Mouse (Mus musculus) megakaryocyte, embryonic 14.5 days (primary cell): Measurements from ENCODE around the gene Arfgap2. TPM values are rescaled to one million over a fixed set of nuclear protein-coding genes. Genes with fewer than 3 reads are reported as not detected.

Experiments
- H3K27me3 ChIP-seq: replicated peaks from 2 replicates; pipeline ENCODE3; 2012; ENCODE audit warnings: inconsistent platforms
- H3K36me3 ChIP-seq: replicated peaks from 2 replicates; pipeline ENCODE3; 2012; ENCODE audit warnings: low read length, inconsistent platforms, mixed read lengths
- H3K4me1 ChIP-seq: 2 replicates; pipeline ENCODE4 v1.6.1; 2012; ENCODE audit warnings: inconsistent platforms
- H3K4me3 ChIP-seq: replicated peaks from 2 replicates; pipeline ENCODE3; 2012; ENCODE audit warnings: moderate library complexity, mild to moderate bottlenecking, inconsistent platforms
- H3K9me3 ChIP-seq: 2 replicates; pipeline ENCODE4 v1.6.1; 2012; ENCODE audit warnings: inconsistent platforms
- FLI1 ChIP-seq: IDR thresholded peaks from 2 replicates; pipeline ENCODE4 v1.6.1; 2012; ENCODE audit warnings: low read length, inconsistent platforms, mixed read lengths
- GATA1 ChIP-seq: IDR thresholded peaks from 3 replicates; pipeline ENCODE4 v1.6.1; 2012; ENCODE audit warnings: mixed read lengths, low read length, inconsistent platforms, borderline replicate concordance
- polyA plus RNA-seq: library from polyadenylated mRNA; stranded (reverse); fragments of >175 nt; gene quantifications from 2 replicates; pipeline ENCODE4 v1.2.3, GENCODE M21; 2012; ENCODE audit warnings: low replicate concordance; ENCODE audit not compliant: insufficient read depth

The Arfgap2 gene
- polyA plus RNA-seq, 1 experiment = 28.6 TPM

DNA sequence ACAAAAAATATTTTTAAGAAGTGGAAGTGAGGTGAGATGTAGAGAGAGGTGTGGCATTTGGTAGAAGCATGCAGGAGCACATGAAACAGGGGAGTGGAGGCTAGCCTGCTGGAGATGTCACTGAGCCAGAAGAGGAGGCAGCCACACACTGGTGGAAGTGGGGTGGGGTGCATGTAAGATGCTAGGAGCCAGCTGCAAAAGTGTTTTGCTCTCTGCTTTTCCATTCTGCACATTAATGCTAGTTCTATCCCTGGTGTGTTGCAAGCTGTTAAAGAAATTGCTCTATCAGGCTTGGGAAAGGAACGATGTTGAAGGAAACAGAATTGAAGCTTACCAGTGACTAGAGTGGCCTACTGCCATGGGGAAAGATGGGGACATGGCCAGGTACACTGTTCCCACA, 59.6 kb downstream of the Arfgap2 start:
- Histone ChIP-seq H3K4me1 (peaks cover 5% of the 10 kb centered on the region; the same call in 1 of the 2 replicates), H3K36me3 (no peaks in the 10 kb centered on the region), H3K27me3 (peaks cover 28% of the 10 kb centered on the region), H3K9me3 (no peaks in the 10 kb centered on the region), H3K4me3 (no peak overlapping the region)
- TF ChIP-seq FLI1 (no peak), GATA1 (no peak)

DNA sequence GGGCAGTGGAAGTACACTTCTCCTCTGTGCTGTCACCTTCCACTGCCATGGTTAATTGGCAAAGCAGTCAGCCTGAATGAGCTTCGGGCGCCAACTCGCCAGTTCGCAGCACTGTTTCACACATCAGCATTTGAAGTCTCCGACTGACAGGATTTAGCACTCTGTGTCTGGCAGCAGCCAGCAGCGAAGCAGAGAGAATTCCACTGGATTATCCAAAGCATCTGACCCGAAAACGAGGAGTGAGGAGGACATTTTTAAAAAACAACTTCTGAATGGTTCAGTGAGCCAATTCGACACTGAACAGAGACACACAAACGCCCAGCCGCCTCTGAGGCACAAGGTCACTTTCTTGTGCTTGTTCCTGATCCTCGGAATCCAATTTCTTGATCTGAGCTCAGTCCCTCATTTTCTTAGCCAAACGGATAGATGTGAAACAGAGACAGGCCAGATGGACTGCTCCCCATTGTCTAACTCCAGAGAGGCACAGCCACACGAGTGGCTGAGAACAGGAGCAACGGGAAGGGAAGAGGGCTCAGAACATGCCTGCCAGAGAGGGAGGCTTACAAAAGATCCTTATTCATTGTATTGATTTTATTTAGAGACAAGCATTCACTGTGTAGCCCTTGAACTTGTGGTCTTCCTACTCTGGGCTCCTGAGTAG, 60.1 kb downstream of the Arfgap2 start:
- Histone ChIP-seq H3K4me3 (no peak overlapping the region), H3K9me3 (no peaks in the 10 kb centered on the region), H3K27me3 (peaks cover 28% of the 10 kb centered on the region), H3K4me1 (peaks cover 5% of the 10 kb centered on the region; the same call in 1 of the 2 replicates), H3K36me3 (no peaks in the 10 kb centered on the region)
- TF ChIP-seq GATA1 (no peak), FLI1 (no peak)

Other genes with a start within 250 kb of the Arfgap2 start
- gene Rapsn, start 229.4 kb upstream of the Arfgap2 start, polyA plus RNA-seq = 6.0 and 10.3 TPM in 2 replicates
- 29.3 and 127 TPM in 2 replicates for gene Psmc3, start 211.0 kb upstream of the Arfgap2 start, polyA plus RNA-seq
- gene Slc39a13, start 194.6 kb upstream of the Arfgap2 start, polyA plus RNA-seq = 28.0 and 30.3 TPM in 2 replicates
- gene Spi1, start 182.6 kb upstream of the Arfgap2 start, polyA plus RNA-seq = 24.1 and 123 TPM in 2 replicates
- 0.20 TPM in 1 of 2 replicates, not detected in the other for gene Mybpc3, start 146.8 kb upstream of the Arfgap2 start, polyA plus RNA-seq
- 8.8 and 14.6 TPM in 2 replicates for gene Madd, start 81.1 kb upstream of the Arfgap2 start, polyA plus RNA-seq
- gene Nr1h3, start 62.1 kb upstream of the Arfgap2 start, polyA plus RNA-seq = 7.4 TPM in 1 of 2 replicates, not detected in the other
- 5.2 and 6.5 TPM in 2 replicates for gene Acp2, start 62.1 kb upstream of the Arfgap2 start, polyA plus RNA-seq
- gene Ddb2, start 28.0 kb upstream of the Arfgap2 start, polyA plus RNA-seq = 0.57 TPM in 1 of 2 replicates, not detected in the other
- gene Pacsin3, start 9.0 kb upstream of the Arfgap2 start, polyA plus RNA-seq = 0.47 TPM in 1 of 2 replicates, not detected in the other
- 1.5 and 2.6 TPM in 2 replicates for gene 1110051M20Rik, start 179.7 kb downstream of the Arfgap2 start, polyA plus RNA-seq
- 0.16 TPM in 1 of 2 replicates, not detected in the other for gene Lrp4, start 192.5 kb downstream of the Arfgap2 start, polyA plus RNA-seq